Mouse (Mus musculus): ENCODE measurements around the gene Kdm4a. TPM values are rescaled to one million over a fixed set of nuclear protein-coding genes. Genes with fewer than 3 reads are reported as not detected.

The Kdm4a gene
- polyA plus RNA-seq, 1 experiment from 2014 or later = 32.9 TPM

- WGBS = 93% methylated on average over 14 of the region's 14 CpGs
- DNase-seq (ENCODE audit: extremely low spot score, low spot score) = no peak
- Histone ChIP-seq H3K27ac (no peak overlapping the region), H3K4me3 (no peak overlapping the region), H3K27me3 (ENCODE audit: poor library complexity, severe bottlenecking) (no peaks in the 10 kb centered on the region), H3K9me3 (no peaks in the 10 kb centered on the region), H3K36me3 (replicated peaks) (peaks cover 100% of the 10 kb centered on the region), H3K4me1 (no peaks in the 10 kb centered on the region)
Measured at GRCm38 (mm10) chr4:118149956-118150680, 29.7 kb downstream of the Kdm4a start.

GRCm38 (mm10) chr4:118149055-118149576 lies 30.7 kb downstream of the Kdm4a start:
- no peak for DNase-seq (ENCODE audit: extremely low spot score, low spot score)
- Histone ChIP-seq H3K9me3 (no peaks in the 10 kb centered on the region), H3K27ac (no peak overlapping the region), H3K4me1 (no peaks in the 10 kb centered on the region), H3K36me3 (replicated peaks) (peaks cover 100% of the 10 kb centered on the region), H3K4me3 (no peak overlapping the region), H3K27me3 (ENCODE audit: poor library complexity, severe bottlenecking) (no peaks in the 10 kb centered on the region)
- WGBS = 88% methylated on average over 10 of the region's 10 CpGs

- H3K9me3 ChIP-seq = no peaks in the 10 kb centered on the region
- DNase-seq (ENCODE audit: extremely low spot score, low spot score) = no peak
- H3K36me3 ChIP-seq (replicated peaks) = peaks cover 100% of the 10 kb centered on the region
- no peak overlapping the region for H3K4me3 ChIP-seq
- WGBS = 93% methylated on average over 10 of the region's 10 CpGs
- H3K4me1 ChIP-seq = no peaks in the 10 kb centered on the region
- no peak overlapping the region for H3K27ac ChIP-seq
- no peaks in the 10 kb centered on the region for H3K27me3 ChIP-seq (ENCODE audit: poor library complexity, severe bottlenecking)
Measured at GRCm38 (mm10) chr4:118148317-118148687, 31.5 kb downstream of the Kdm4a start.

- H3K36me3 ChIP-seq (replicated peaks) = peaks cover 100% of the 10 kb centered on the region
- WGBS = 96% methylated on average over 19 of the region's 19 CpGs
Measured at GRCm38 (mm10) chr4:118147547-118148316, 32.1 kb downstream of the Kdm4a start.

GRCm38 (mm10) chr4:118147090-118147489 lies 32.8 kb downstream of the Kdm4a start:
- H3K27ac ChIP-seq = no peak overlapping the region
- DNase-seq (ENCODE audit: extremely low spot score, low spot score) = no peak
- no peaks in the 10 kb centered on the region for H3K27me3 ChIP-seq (ENCODE audit: poor library complexity, severe bottlenecking)
- no peaks in the 10 kb centered on the region for H3K9me3 ChIP-seq
- H3K4me1 ChIP-seq = no peaks in the 10 kb centered on the region
- peaks cover 100% of the 10 kb centered on the region for H3K36me3 ChIP-seq (replicated peaks)
- 92% methylated on average over 10 of the region's 10 CpGs for WGBS
- no peak overlapping the region for H3K4me3 ChIP-seq

More at GRCm38 (mm10) chr4:118147547-118148316, 32.1 kb downstream of the Kdm4a start:
- H3K27ac ChIP-seq = no peak overlapping the region
- H3K4me3 ChIP-seq = no peak overlapping the region
- H3K9me3 ChIP-seq = no peaks in the 10 kb centered on the region
- H3K4me1 ChIP-seq = no peaks in the 10 kb centered on the region
- no peak for DNase-seq (ENCODE audit: extremely low spot score, low spot score)
- no peaks in the 10 kb centered on the region for H3K27me3 ChIP-seq (ENCODE audit: poor library complexity, severe bottlenecking)

GRCm38 (mm10) chr4:118144324-118144723 lies 35.5 kb downstream of the Kdm4a start:
- 90% methylated on average over 9 of the region's 9 CpGs for WGBS
- H3K27ac ChIP-seq = no peak overlapping the region
- no peaks in the 10 kb centered on the region for H3K27me3 ChIP-seq (ENCODE audit: poor library complexity, severe bottlenecking)
- H3K36me3 ChIP-seq (replicated peaks) = peaks cover 98% of the 10 kb centered on the region
- no peaks in the 10 kb centered on the region for H3K4me1 ChIP-seq
- no peak overlapping the region for H3K4me3 ChIP-seq
- H3K9me3 ChIP-seq = no peaks in the 10 kb centered on the region
- DNase-seq (ENCODE audit: extremely low spot score, low spot score) = no peak

- Histone ChIP-seq H3K27ac (no peak overlapping the region), H3K4me1 (no peaks in the 10 kb centered on the region), H3K9me3 (no peaks in the 10 kb centered on the region), H3K36me3 (replicated peaks) (peaks cover 98% of the 10 kb centered on the region), H3K4me3 (no peak overlapping the region), H3K27me3 (ENCODE audit: poor library complexity, severe bottlenecking) (no peaks in the 10 kb centered on the region)
- WGBS = 95% methylated on average over 7 of the region's 7 CpGs
- DNase-seq (ENCODE audit: extremely low spot score, low spot score) = no peak
Measured at GRCm38 (mm10) chr4:118143679-118144078, 36.2 kb downstream of the Kdm4a start.

- 97% methylated on average over 5 of the region's 5 CpGs for WGBS
- H3K9me3 ChIP-seq = no peaks in the 10 kb centered on the region
- no peak for DNase-seq (ENCODE audit: extremely low spot score, low spot score)
- no peaks in the 10 kb centered on the region for H3K4me1 ChIP-seq
- no peak overlapping the region for H3K4me3 ChIP-seq
- H3K27ac ChIP-seq = no peak overlapping the region
- no peaks in the 10 kb centered on the region for H3K27me3 ChIP-seq (ENCODE audit: poor library complexity, severe bottlenecking)
- H3K36me3 ChIP-seq (replicated peaks) = peaks cover 98% of the 10 kb centered on the region
Measured at GRCm38 (mm10) chr4:118141511-118141910, 38.3 kb downstream of the Kdm4a start.

- Histone ChIP-seq H3K4me1 (peaks cover 14% of the 10 kb centered on the region), H3K9me3 (no peaks in the 10 kb centered on the region), H3K36me3 (replicated peaks) (peaks cover 79% of the 10 kb centered on the region), H3K27me3 (ENCODE audit: poor library complexity, severe bottlenecking) (no peaks in the 10 kb centered on the region), H3K4me3 (no peak overlapping the region), H3K27ac (no peak overlapping the region)
- WGBS = 93% methylated on average over 5 of the region's 5 CpGs
- no peak for DNase-seq (ENCODE audit: extremely low spot score, low spot score)
Measured at GRCm38 (mm10) chr4:118138891-118139290, 41.0 kb downstream of the Kdm4a start.

- Histone ChIP-seq H3K36me3 (replicated peaks) (peaks cover 68% of the 10 kb centered on the region), H3K27ac (no peak overlapping the region), H3K27me3 (ENCODE audit: poor library complexity, severe bottlenecking) (no peaks in the 10 kb centered on the region), H3K4me3 (no peak overlapping the region), H3K4me1 (peaks cover 25% of the 10 kb centered on the region), H3K9me3 (no peaks in the 10 kb centered on the region)
- 91% methylated on average over 16 of the region's 16 CpGs for WGBS
- DNase-seq (ENCODE audit: extremely low spot score, low spot score) = no peak
Measured at GRCm38 (mm10) chr4:118137857-118138256, 42.0 kb downstream of the Kdm4a start.

GRCm38 (mm10) chr4:118137311-118137710 lies 42.5 kb downstream of the Kdm4a start:
- 95% methylated on average over 10 of the region's 10 CpGs for WGBS
- no peak overlapping the region for H3K27ac ChIP-seq
- no peaks in the 10 kb centered on the region for H3K27me3 ChIP-seq (ENCODE audit: poor library complexity, severe bottlenecking)
- peaks cover 25% of the 10 kb centered on the region for H3K4me1 ChIP-seq
- no peaks in the 10 kb centered on the region for H3K9me3 ChIP-seq
- no peak overlapping the region for H3K4me3 ChIP-seq
- peaks cover 67% of the 10 kb centered on the region for H3K36me3 ChIP-seq (replicated peaks)
- no peak for DNase-seq (ENCODE audit: extremely low spot score, low spot score)

- Histone ChIP-seq H3K4me3 (peak overlapping the region; percentile 96), H3K4me1 (peaks cover 25% of the 10 kb centered on the region), H3K9me3 (no peaks in the 10 kb centered on the region), H3K27me3 (ENCODE audit: poor library complexity, severe bottlenecking) (no peaks in the 10 kb centered on the region), H3K27ac (peak overlapping the region; percentile 95), H3K36me3 (replicated peaks) (peaks cover 51% of the 10 kb centered on the region)
- WGBS = 92% methylated on average over 1 of the region's 1 CpGs
- no peak for DNase-seq (ENCODE audit: extremely low spot score, low spot score)
Measured at GRCm38 (mm10) chr4:118135414-118135813, 44.4 kb downstream of the Kdm4a start.
